Mouse (Mus musculus): ENCODE results near the gene C2cd4a. TPM values are rescaled to one million over a fixed set of nuclear protein-coding genes. Genes with fewer than 3 reads are reported as not detected.

Gene C2cd4a
- polyA plus RNA-seq (2015; fragmentation: Nextera tagmentation; extraction: Ambion mirVana) = 0.33 and 0.40 TPM in 2 replicates

GRCm38 (mm10) chr9:67832046-67832605 lies at the start of gene C2cd4a:
Gene C2cd4a (minus strand): TSS chr9:67832330.
- H3K4me1 ChIP-seq = peaks cover 16% of the 10 kb centered on the region
- no peak for ATAC-seq (ENCODE audit: low FRiP score, low read depth)
- H3K9ac ChIP-seq = peak within 1 kb of the TSS; percentile 65
- H3K4me2 ChIP-seq (replicated peaks) = peak within 1 kb of the TSS; percentile 91
- H3K36me3 ChIP-seq = no peaks in the 10 kb centered on the region
- H3K27me3 ChIP-seq = peaks cover 44% of the 10 kb centered on the region
- 1% methylated on average over 20 of the region's 20 CpGs for WGBS
- H3K27ac ChIP-seq = no peak within 1 kb of the TSS
- no peaks in the 10 kb centered on the region for H3K9me3 ChIP-seq
- peak within 1 kb of the TSS; percentile 64 for H3K4me3 ChIP-seq

GRCm38 (mm10) chr9:67878197-67878769 lies 46.2 kb upstream of the C2cd4a start:
- no peak overlapping the region for H3K4me2 ChIP-seq (replicated peaks)
- no peak overlapping the region for H3K9ac ChIP-seq
- H3K27ac ChIP-seq = no peak overlapping the region
- H3K4me1 ChIP-seq = peaks cover 6% of the 10 kb centered on the region
- peaks cover 10% of the 10 kb centered on the region; the same call in 1 of the 2 replicates for H3K36me3 ChIP-seq
- no peak overlapping the region for H3K4me3 ChIP-seq
- ATAC-seq (ENCODE audit: low FRiP score, low read depth) = no peak
- WGBS = 85% methylated on average over 11 of the region's 11 CpGs
- no peaks in the 10 kb centered on the region for H3K9me3 ChIP-seq
- no peaks in the 10 kb centered on the region for H3K27me3 ChIP-seq

- ATAC-seq (ENCODE audit: low FRiP score, low read depth) = no peak; the same call in 1 of the 2 replicates
- H3K4me3 ChIP-seq = no peak overlapping the region
These were observed 45.1 kb upstream of the C2cd4a start for GRCm38 (mm10) chr9:67877081-67877718.

GRCm38 (mm10) chr9:67875337-67875736 lies 43.2 kb upstream of the C2cd4a start:
- no peak overlapping the region for H3K4me2 ChIP-seq (replicated peaks)
- peaks cover 6% of the 10 kb centered on the region for H3K4me1 ChIP-seq
- no peak overlapping the region for H3K27ac ChIP-seq
- H3K9ac ChIP-seq = no peak overlapping the region
- no peak for ATAC-seq (ENCODE audit: low FRiP score, low read depth)
- no peaks in the 10 kb centered on the region for H3K27me3 ChIP-seq
- H3K36me3 ChIP-seq = peaks cover 6% of the 10 kb centered on the region; the same call in 1 of the 2 replicates
- no peak overlapping the region for H3K4me3 ChIP-seq
- no peaks in the 10 kb centered on the region for H3K9me3 ChIP-seq
- 65% methylated on average over 2 of the region's 2 CpGs for WGBS

More at GRCm38 (mm10) chr9:67877081-67877718, 45.1 kb upstream of the C2cd4a start:
- Histone ChIP-seq H3K9ac (no peak overlapping the region), H3K4me2 (replicated peaks) (peak overlapping the region; percentile 30), H3K36me3 (peaks cover 9% of the 10 kb centered on the region; the same call in 1 of the 2 replicates), H3K27me3 (no peaks in the 10 kb centered on the region), H3K27ac (no peak overlapping the region; the same call in 1 of the 2 replicates), H3K9me3 (no peaks in the 10 kb centered on the region), H3K4me1 (peaks cover 6% of the 10 kb centered on the region)
- WGBS = 34% methylated on average over 14 of the region's 14 CpGs

- Histone ChIP-seq H3K9ac (no peak overlapping the region), H3K36me3 (peaks cover 6% of the 10 kb centered on the region; the same call in 1 of the 2 replicates), H3K4me2 (replicated peaks) (no peak overlapping the region), H3K9me3 (no peaks in the 10 kb centered on the region), H3K27ac (no peak overlapping the region), H3K4me3 (no peak overlapping the region), H3K27me3 (no peaks in the 10 kb centered on the region), H3K4me1 (peaks cover 6% of the 10 kb centered on the region)
- 76% methylated on average over 7 of the region's 7 CpGs for WGBS
- ATAC-seq (ENCODE audit: low FRiP score, low read depth) = no peak
These were observed 42.5 kb upstream of the C2cd4a start for GRCm38 (mm10) chr9:67874522-67875222.

GRCm38 (mm10) chr9:67869691-67870450 lies 37.7 kb upstream of the C2cd4a start:
- H3K9ac ChIP-seq = no peak overlapping the region
- WGBS = 81% methylated on average over 16 of the region's 16 CpGs

GRCm38 (mm10) chr9:67867411-67867810 lies 35.3 kb upstream of the C2cd4a start:
- Histone ChIP-seq H3K27me3 (no peaks in the 10 kb centered on the region), H3K4me2 (replicated peaks) (no peak overlapping the region), H3K4me1 (peaks cover 5% of the 10 kb centered on the region), H3K9me3 (no peaks in the 10 kb centered on the region), H3K36me3 (no peaks in the 10 kb centered on the region), H3K4me3 (no peak overlapping the region), H3K27ac (no peak overlapping the region), H3K9ac (no peak overlapping the region)
- WGBS = 68% methylated on average over 6 of the region's 6 CpGs
- no peak for ATAC-seq (ENCODE audit: low FRiP score, low read depth)

More at GRCm38 (mm10) chr9:67869691-67870450, 37.7 kb upstream of the C2cd4a start:
- H3K27ac ChIP-seq = no peak overlapping the region
- no peak overlapping the region for H3K4me2 ChIP-seq (replicated peaks)
- H3K9me3 ChIP-seq = no peaks in the 10 kb centered on the region
- H3K4me1 ChIP-seq = peaks cover 5% of the 10 kb centered on the region; the same call in 1 of the 2 replicates
- no peak overlapping the region for H3K4me3 ChIP-seq
- H3K27me3 ChIP-seq = no peaks in the 10 kb centered on the region
- ATAC-seq (ENCODE audit: low FRiP score, low read depth) = no peak
- no peaks in the 10 kb centered on the region for H3K36me3 ChIP-seq

- peaks cover 5% of the 10 kb centered on the region for H3K4me1 ChIP-seq
- H3K27ac ChIP-seq = no peak overlapping the region
- H3K27me3 ChIP-seq = no peaks in the 10 kb centered on the region
- H3K9me3 ChIP-seq = no peaks in the 10 kb centered on the region
- H3K4me2 ChIP-seq (replicated peaks) = no peak overlapping the region
- WGBS = 17% methylated on average over 7 of the region's 7 CpGs
- H3K4me3 ChIP-seq = no peak overlapping the region
- ATAC-seq (ENCODE audit: low FRiP score, low read depth) = no peak
- no peak overlapping the region for H3K9ac ChIP-seq
- H3K36me3 ChIP-seq = no peaks in the 10 kb centered on the region
These were observed 33.3 kb upstream of the C2cd4a start for GRCm38 (mm10) chr9:67865411-67865810.

- Histone ChIP-seq H3K4me3 (no peak overlapping the region), H3K27ac (no peak overlapping the region), H3K4me1 (peaks cover 5% of the 10 kb centered on the region), H3K36me3 (no peaks in the 10 kb centered on the region), H3K4me2 (replicated peaks) (no peak overlapping the region), H3K27me3 (no peaks in the 10 kb centered on the region), H3K9ac (no peak overlapping the region), H3K9me3 (no peaks in the 10 kb centered on the region)
- WGBS = 47% methylated on average over 4 of the region's 4 CpGs
- ATAC-seq (ENCODE audit: low FRiP score, low read depth) = no peak
These were observed 31.9 kb upstream of the C2cd4a start for GRCm38 (mm10) chr9:67864011-67864410.

- H3K27ac ChIP-seq = no peak overlapping the region
- no peaks in the 10 kb centered on the region for H3K27me3 ChIP-seq
- H3K36me3 ChIP-seq = 0 out of 2 replicates have a peak, but pooled peaks cover 1% of the 10 kb centered on the region
- no peak overlapping the region for H3K4me3 ChIP-seq
- WGBS = 90% methylated on average over 5 of the region's 5 CpGs
- H3K4me1 ChIP-seq = peaks cover 5% of the 10 kb centered on the region
- H3K9ac ChIP-seq = no peak overlapping the region
- ATAC-seq (ENCODE audit: low FRiP score, low read depth) = no peak
- no peak overlapping the region for H3K4me2 ChIP-seq (replicated peaks)
- H3K9me3 ChIP-seq = no peaks in the 10 kb centered on the region
These were observed 31.2 kb upstream of the C2cd4a start for GRCm38 (mm10) chr9:67863332-67863731.

GRCm38 (mm10) chr9:67860273-67860672 lies 28.1 kb upstream of the C2cd4a start:
- H3K9ac ChIP-seq = no peak overlapping the region
- peaks cover 23% of the 10 kb centered on the region for H3K36me3 ChIP-seq
- 83% methylated on average over 2 of the region's 2 CpGs for WGBS
- no peak overlapping the region for H3K27ac ChIP-seq
- H3K4me1 ChIP-seq = peaks cover under 1% of the 10 kb centered on the region; the same call in 1 of the 2 replicates
- no peaks in the 10 kb centered on the region for H3K27me3 ChIP-seq
- H3K4me3 ChIP-seq = no peak overlapping the region
- no peak for ATAC-seq (ENCODE audit: low FRiP score, low read depth)
- H3K9me3 ChIP-seq = no peaks in the 10 kb centered on the region
- no peak overlapping the region for H3K4me2 ChIP-seq (replicated peaks)

Data from limb, embryonic 13.5 days (tissue).